Mouse (Mus musculus): ENCODE measurements around the gene Plekhm3. TPM values are rescaled to one million over a fixed set of nuclear protein-coding genes. Genes with fewer than 3 reads are reported as not detected.

Gene Plekhm3
- total and polyA plus RNA-seq, 2 experiments from 2014 or later: 5.3 to 13.2 TPM

GRCm38 (mm10) chr1:64840930-64841329 is 115.7 kb downstream of the Plekhm3 start:
- Histone ChIP-seq H3K36me3 (ENCODE audit: insufficient read depth) (no peaks in the 10 kb centered on the region), H3K4me1 (ENCODE audit: insufficient read depth) (no peaks in the 10 kb centered on the region), H3K4me2 (ENCODE audit: low read depth) (no peak overlapping the region), H3K9ac (no peak overlapping the region), H3K9me3 (ENCODE audit: low read length) (no peaks in the 10 kb centered on the region), H3K27ac (ENCODE audit: low read depth, low read length) (no peak overlapping the region), H3K4me3 (ENCODE audit: low read depth, low read length) (no peak overlapping the region), H3K27me3 (ENCODE audit: insufficient read depth, low read length) (no peaks in the 10 kb centered on the region)
- no peak for ATAC-seq
- no peak for DNase-seq
- WGBS: 37% methylated on average over 1 of the region's 1 CpGs
- no peak for TF ChIP-seq CTCF (IDR thresholded peaks at IDR 0.05; ENCODE audit: low read depth)

DNA sequence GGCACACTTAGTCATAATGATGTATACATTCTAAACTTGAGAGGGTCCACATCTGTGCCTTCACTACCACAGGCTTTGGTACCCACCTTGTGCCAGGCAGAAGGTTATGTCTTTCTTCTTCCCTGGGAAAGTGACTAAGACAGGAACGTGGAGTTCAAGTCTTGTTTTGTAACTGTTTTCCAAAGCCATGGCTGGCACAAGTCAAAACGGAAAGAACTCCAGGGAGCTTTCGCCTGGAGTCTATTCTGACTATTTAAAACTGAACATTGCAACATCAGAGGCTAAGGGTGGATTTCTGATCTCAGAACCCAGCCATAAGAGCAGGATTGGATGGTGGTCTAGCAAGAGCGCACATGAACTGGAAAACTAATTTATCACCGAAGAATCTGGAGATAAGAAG is 120.0 kb downstream of the Plekhm3 start:
- H3K27ac ChIP-seq (ENCODE audit: low read depth, low read length): no peak overlapping the region
- 90% methylated on average over 5 of the region's 5 CpGs for WGBS
- H3K27me3 ChIP-seq (ENCODE audit: insufficient read depth, low read length): no peaks in the 10 kb centered on the region
- H3K36me3 ChIP-seq (ENCODE audit: insufficient read depth): no peaks in the 10 kb centered on the region
- no peaks in the 10 kb centered on the region for H3K4me1 ChIP-seq (ENCODE audit: insufficient read depth)
- H3K4me2 ChIP-seq (ENCODE audit: low read depth): no peak overlapping the region
- ATAC-seq (no peak), DNase-seq (no peak)
- TF ChIP-seq CTCF (IDR thresholded peaks at IDR 0.05; ENCODE audit: low read depth): no peak
- H3K4me3 ChIP-seq (ENCODE audit: low read depth, low read length): no peak overlapping the region
- H3K9me3 ChIP-seq (ENCODE audit: low read length): no peaks in the 10 kb centered on the region
- no peak overlapping the region for H3K9ac ChIP-seq

DNA sequence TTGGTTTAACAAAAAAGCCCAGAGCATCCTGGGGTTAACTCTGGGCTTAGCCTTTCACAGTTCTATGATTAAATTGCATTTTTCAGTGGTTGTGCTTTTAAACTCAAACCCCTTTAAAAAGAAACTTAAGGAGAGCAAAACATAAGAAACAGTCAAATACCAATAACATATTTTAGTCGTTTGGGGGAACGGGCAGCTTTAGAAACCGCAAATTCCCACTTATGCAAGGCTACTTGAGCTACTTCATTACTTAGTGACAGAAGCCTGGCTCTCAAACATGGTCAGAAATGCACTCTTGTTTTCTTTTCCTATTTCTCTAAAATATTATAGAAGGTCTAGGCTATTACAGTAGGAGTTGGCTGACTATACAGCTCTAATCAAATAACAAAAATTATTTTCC is 120.5 kb downstream of the Plekhm3 start:
- H3K36me3 ChIP-seq (ENCODE audit: insufficient read depth): no peaks in the 10 kb centered on the region
- H3K4me2 ChIP-seq (ENCODE audit: low read depth): no peak overlapping the region
- H3K27ac ChIP-seq (ENCODE audit: low read depth, low read length): no peak overlapping the region
- H3K9ac ChIP-seq: no peak overlapping the region
- H3K4me3 ChIP-seq (ENCODE audit: low read depth, low read length): no peak overlapping the region
- no peaks in the 10 kb centered on the region for H3K4me1 ChIP-seq (ENCODE audit: insufficient read depth)
- DNase-seq (no peak), ATAC-seq (no peak)
- 40% methylated on average over 3 of the region's 3 CpGs for WGBS
- no peak for TF ChIP-seq CTCF (IDR thresholded peaks at IDR 0.05; ENCODE audit: low read depth)
- no peaks in the 10 kb centered on the region for H3K27me3 ChIP-seq (ENCODE audit: insufficient read depth, low read length)
- no peaks in the 10 kb centered on the region for H3K9me3 ChIP-seq (ENCODE audit: low read length)

DNA sequence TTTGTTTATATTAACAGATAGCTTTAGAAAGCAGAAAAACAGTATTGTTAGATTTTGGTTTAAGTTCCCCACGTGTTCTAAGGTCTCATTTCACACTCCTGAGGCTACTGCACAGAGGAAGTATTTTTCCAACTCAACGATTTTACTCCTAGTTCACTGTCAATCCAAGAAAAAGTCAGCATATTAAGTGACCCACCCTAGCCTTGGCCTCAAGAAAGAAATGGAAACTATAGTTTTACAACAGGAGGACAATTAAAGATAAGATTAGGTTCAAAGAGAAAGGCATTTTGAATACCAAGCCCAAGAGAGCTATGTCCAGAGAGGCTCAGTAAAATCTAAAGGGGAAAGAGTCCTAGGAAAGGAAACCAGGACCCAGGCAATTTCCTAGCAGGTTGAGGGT is 125.1 kb downstream of the Plekhm3 start:
- Histone ChIP-seq H3K4me3 (ENCODE audit: low read depth, low read length) (no peak overlapping the region), H3K27ac (ENCODE audit: low read depth, low read length) (no peak overlapping the region), H3K36me3 (ENCODE audit: insufficient read depth) (no peaks in the 10 kb centered on the region), H3K9ac (no peak overlapping the region), H3K9me3 (ENCODE audit: low read length) (no peaks in the 10 kb centered on the region), H3K4me1 (ENCODE audit: insufficient read depth) (no peaks in the 10 kb centered on the region), H3K27me3 (ENCODE audit: insufficient read depth, low read length) (no peaks in the 10 kb centered on the region), H3K4me2 (ENCODE audit: low read depth) (no peak overlapping the region)
- DNase-seq (no peak), ATAC-seq (no peak)
- 71% methylated on average over 2 of the region's 2 CpGs for WGBS
- no peak for TF ChIP-seq CTCF (IDR thresholded peaks at IDR 0.05; ENCODE audit: low read depth)

GRCm38 (mm10) chr1:64827434-64827833 is 129.2 kb downstream of the Plekhm3 start:
- no peak overlapping the region for H3K9ac ChIP-seq
- no peaks in the 10 kb centered on the region for H3K4me1 ChIP-seq (ENCODE audit: insufficient read depth)
- H3K27me3 ChIP-seq (ENCODE audit: insufficient read depth, low read length): no peaks in the 10 kb centered on the region
- no peaks in the 10 kb centered on the region for H3K9me3 ChIP-seq (ENCODE audit: low read length)
- no peak overlapping the region for H3K27ac ChIP-seq (ENCODE audit: low read depth, low read length)
- WGBS: 88% methylated on average over 5 of the region's 5 CpGs
- no peak for DNase-seq
- TF ChIP-seq CTCF (IDR thresholded peaks at IDR 0.05; ENCODE audit: low read depth): no peak
- ATAC-seq: no peak
- H3K36me3 ChIP-seq (ENCODE audit: insufficient read depth): no peaks in the 10 kb centered on the region
- no peak overlapping the region for H3K4me2 ChIP-seq (ENCODE audit: low read depth)
- H3K4me3 ChIP-seq (ENCODE audit: low read depth, low read length): no peak overlapping the region

- DNase-seq (no peak), ATAC-seq (no peak)
- no peak overlapping the region for H3K9ac ChIP-seq
- H3K36me3 ChIP-seq (ENCODE audit: insufficient read depth): no peaks in the 10 kb centered on the region
- no peaks in the 10 kb centered on the region for H3K4me1 ChIP-seq (ENCODE audit: insufficient read depth)
- no peak for TF ChIP-seq CTCF (IDR thresholded peaks at IDR 0.05; ENCODE audit: low read depth)
- no peak overlapping the region for H3K4me2 ChIP-seq (ENCODE audit: low read depth)
- WGBS: 84% methylated on average over 6 of the region's 6 CpGs
- H3K9me3 ChIP-seq (ENCODE audit: low read length): no peaks in the 10 kb centered on the region
- H3K27ac ChIP-seq (ENCODE audit: low read depth, low read length): no peak overlapping the region
- no peaks in the 10 kb centered on the region for H3K27me3 ChIP-seq (ENCODE audit: insufficient read depth, low read length)
- no peak overlapping the region for H3K4me3 ChIP-seq (ENCODE audit: low read depth, low read length)
Observed at GRCm38 (mm10) chr1:64826348-64827103, 130.1 kb downstream of the Plekhm3 start.

- Histone ChIP-seq H3K27ac (ENCODE audit: low read depth, low read length) (no peak overlapping the region), H3K9me3 (ENCODE audit: low read length) (no peaks in the 10 kb centered on the region), H3K9ac (no peak overlapping the region), H3K27me3 (ENCODE audit: insufficient read depth, low read length) (no peaks in the 10 kb centered on the region), H3K4me3 (ENCODE audit: low read depth, low read length) (no peak overlapping the region), H3K4me1 (ENCODE audit: insufficient read depth) (no peaks in the 10 kb centered on the region), H3K36me3 (ENCODE audit: insufficient read depth) (no peaks in the 10 kb centered on the region), H3K4me2 (ENCODE audit: low read depth) (no peak overlapping the region)
- WGBS: 80% methylated on average over 6 of the region's 6 CpGs
- no peak for TF ChIP-seq CTCF (IDR thresholded peaks at IDR 0.05; ENCODE audit: low read depth)
- no peak for ATAC-seq
- DNase-seq: no peak
Observed at GRCm38 (mm10) chr1:64823564-64823963, 133.1 kb downstream of the Plekhm3 start.
